Mouse (Mus musculus): ENCODE measurements around the gene Cirbp.

GRCm38 (mm10) chr10:80208841-80209371 is 43.1 kb downstream of the Cirbp start:
- TF ChIP-seq CTCF (IDR thresholded peaks at IDR 0.05; ENCODE audit: low read depth, low read length) (no peak), POLR2A (IDR thresholded peaks at IDR 0.05; ENCODE audit: extremely low read depth, insufficient read depth, low read length) (no peak)
